Mouse (Mus musculus): ENCODE results near the gene Epb41l3.
A peak's percentile ranks its signal among the peaks of the same experiment; 100 is the strongest.

The Epb41l3 gene

GRCm38 (mm10) chr17:69109216-69109615 lies 33.7 kb downstream of the Epb41l3 start:
- DNase-seq, result peak; percentile 79

DNA sequence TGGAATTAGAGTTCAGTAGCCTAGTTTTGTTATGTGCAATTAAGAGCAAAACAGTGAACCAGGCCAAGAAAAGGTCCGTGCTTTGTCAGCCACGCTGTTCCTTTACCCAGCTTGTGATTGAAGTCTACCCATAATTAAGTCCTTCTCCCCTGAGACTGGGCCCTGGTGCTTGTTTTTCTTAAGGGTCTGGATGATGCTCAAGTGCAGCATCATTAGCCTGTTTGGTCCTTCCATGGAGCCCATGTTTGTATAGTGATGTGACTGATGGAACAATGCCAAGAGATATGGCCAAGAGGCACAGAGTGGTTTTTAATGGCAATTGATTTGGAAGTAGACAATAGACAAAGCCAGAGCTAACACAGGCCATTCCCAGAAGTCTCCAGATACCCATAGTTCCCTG lies 36.7 kb downstream of the Epb41l3 start:
- peak; percentile 64 for DNase-seq

DNA sequence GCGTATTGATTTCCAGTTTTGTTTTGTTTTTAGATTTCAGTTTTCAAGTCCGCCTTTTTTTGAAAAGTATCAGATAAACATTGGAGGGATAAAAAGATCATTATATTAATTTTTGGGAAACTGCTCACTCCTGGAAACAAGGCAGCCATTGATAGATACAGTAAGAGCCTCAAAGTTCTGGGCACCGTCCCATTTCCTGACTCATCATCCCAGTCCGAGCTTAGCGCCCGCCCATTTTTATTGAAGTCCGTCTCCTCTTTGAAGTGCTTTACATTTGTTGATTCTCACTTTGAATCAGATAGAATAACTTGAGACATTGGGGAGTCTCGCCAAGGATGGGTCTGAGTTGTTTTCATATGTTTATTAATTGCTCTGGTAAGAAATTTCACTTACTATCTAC lies 43.7 kb downstream of the Epb41l3 start:
- DNase-seq, result peak; percentile 35

- peak; percentile 77 for DNase-seq
Observed at GRCm38 (mm10) chr17:69120533-69121358, 45.3 kb downstream of the Epb41l3 start.

DNA sequence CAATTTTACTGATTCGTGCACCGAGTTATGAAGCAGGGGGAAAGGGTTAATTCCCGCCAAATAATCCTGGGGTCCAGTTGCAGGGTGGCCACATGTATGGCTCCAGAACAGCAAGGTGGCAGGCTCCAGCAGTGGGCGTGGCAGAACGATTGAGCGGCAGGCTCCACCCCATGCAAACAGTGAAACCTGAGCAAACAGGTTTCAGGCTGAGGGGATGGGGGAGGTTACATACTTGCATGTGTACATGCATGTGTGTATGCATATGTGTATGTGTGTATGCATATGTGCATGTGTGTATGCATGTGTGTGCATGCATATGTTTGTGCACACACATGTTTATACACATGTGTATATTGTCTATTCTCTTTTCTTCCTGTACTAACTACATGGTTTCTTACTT lies 46.9 kb downstream of the Epb41l3 start:
- peak; percentile 29 for DNase-seq

DNA sequence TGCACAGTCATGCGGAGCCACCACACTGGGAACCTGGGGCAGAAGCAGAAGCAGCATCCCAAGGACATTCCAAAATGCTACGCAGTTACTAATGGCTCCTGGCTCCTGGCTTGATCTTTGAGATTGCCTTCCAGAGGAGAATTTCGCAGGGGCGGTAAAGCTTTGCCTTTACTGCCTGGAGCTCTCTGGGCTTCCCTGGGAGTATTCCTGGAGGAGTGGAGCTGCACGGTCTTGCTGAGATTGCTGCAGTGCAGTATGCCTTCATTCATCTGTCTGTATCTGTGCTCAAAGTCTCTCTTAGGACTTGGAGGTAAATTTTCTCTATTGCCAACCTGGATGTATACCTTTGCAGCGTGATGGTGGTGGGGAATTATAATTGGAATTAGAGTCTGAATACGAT lies 52.0 kb downstream of the Epb41l3 start:
- peak; percentile 48 for DNase-seq

DNA sequence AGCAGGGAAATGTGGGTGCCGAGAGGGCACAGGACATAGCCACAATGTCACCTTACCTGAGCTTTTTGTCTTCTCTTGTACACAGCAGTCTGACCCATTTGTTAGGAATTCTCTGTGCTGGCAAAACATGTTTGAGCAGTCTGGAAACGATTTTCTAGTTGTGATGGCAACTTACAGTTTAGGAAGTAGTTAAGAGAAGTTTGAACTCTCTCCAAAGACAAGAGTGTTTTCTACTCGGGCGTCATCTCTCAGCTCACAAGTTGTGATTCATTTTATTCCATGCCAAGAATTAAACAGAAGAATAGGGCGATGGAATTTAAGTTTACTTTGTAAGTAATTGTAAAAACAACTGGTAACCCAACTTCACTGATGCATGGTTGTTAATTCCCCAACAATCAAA lies 52.5 kb downstream of the Epb41l3 start:
- peak; percentile 16 for DNase-seq

GRCm38 (mm10) chr17:69129434-69129833 lies 54.0 kb downstream of the Epb41l3 start:
- DNase-seq, result peak; percentile 2

- peak; percentile 40 for DNase-seq
Observed at GRCm38 (mm10) chr17:69143017-69143416, 67.5 kb downstream of the Epb41l3 start.

DNA sequence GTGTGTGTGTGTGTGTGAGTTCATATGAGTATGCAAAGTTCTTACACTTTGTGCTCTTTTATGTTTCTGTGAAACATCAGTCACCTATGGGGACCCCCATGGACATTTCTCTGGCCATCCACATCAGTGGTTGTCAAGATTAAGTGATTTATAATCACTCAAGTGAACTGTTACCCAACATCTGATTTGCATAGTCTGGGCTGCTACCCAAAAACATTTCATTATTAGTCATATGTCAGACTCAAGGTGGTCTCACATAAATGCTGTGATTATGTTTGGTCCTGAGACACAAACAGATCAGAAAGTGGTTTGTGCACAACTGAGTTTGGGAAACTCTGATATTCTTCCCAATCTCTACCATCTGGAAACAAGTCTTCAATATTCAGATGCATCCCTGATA lies 75.3 kb downstream of the Epb41l3 start:
- DNase-seq, result peak; percentile 4

DNA sequence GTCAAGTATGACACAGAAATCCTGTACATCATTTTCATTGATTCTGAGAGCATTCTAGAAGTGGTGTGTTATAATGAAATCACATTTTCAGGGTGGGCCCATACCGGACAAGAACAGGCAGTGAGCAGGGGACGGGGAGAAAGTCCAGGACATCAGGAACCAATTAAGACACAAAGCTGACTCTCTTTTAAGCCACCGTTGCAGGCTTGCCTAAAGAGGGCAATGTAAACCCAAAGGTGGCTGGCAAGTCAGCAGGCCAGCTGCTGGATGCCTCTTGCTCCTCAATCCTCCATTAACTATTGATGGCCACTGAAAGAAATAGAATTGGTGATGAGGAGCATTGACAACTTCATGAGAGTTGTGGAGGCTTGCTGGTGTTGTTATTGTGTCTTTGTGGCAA lies 75.8 kb downstream of the Epb41l3 start:
- peak; percentile 39 for DNase-seq

- DNase-seq, result peak; percentile 0
Observed at GRCm38 (mm10) chr17:69155034-69155433, 79.6 kb downstream of the Epb41l3 start.

DNA sequence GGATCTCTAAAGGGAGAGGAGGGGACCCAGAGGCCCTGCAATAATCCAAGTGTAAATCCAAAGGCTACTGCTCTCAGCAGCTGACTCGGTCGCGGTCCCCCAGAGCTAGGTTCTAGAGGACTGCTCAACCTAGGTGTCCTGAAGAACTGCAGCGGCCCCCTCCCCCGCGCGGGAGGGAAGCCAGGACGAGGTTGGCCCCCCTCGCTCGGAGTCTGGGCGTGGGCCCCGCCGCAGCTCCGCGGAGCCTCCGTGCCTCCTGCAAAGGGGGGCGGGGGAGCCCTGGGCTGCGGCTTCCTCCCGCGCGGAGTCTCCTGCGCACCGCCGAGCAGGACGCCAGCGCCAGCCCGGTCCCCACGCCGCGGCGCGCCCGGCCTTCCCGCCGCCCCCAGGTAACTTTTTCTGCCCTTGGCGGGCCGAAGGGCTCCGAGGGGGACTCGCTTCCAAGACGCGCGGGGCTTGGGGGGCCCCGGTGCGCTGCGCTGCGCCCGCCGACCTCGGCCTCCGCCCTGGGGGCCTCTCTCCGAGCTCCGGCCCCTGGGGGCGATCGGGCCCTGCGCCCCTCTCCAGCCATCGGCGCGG lies 81.1 kb downstream of the Epb41l3 start:
- peak; percentile 94 for DNase-seq

DNA sequence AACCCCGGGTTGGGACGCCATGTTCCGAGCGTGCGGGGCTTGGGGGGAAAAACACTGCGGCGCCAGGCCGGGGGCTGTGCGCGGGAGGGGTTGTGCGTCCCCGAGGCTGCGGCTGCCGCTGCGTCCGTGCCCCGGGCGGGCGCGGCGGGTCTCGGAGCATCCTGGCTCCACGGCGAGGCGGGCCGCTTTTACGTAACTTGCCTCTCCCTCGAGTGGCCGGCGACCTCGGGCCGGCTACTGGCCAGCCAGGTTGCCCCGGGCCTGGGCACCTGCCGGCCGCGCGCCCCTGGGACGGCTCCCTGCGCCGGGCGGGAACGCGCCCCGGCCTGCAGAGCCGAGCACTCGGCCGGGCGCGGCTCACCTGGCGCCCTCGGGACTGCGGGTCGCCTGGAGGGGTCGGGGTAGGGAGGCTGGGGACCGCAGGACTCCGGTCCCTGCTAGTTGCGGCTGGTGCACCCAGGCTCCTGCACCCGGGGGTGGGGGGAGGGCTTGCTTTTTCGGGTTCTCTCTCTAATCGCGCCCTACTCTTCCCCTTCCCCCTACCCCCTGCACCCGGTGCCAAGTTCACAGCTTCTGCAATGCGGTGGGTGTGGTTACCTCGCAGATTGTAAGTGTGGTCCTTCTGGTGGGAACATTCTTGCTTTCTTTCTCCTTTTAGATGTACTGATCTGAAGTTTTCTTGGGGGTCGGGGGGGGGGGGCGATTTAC lies 81.8 kb downstream of the Epb41l3 start:
- peak; percentile 90 for DNase-seq

GRCm38 (mm10) chr17:69157809-69158185 lies 82.3 kb downstream of the Epb41l3 start:
- peak; percentile 79 for DNase-seq

DNA sequence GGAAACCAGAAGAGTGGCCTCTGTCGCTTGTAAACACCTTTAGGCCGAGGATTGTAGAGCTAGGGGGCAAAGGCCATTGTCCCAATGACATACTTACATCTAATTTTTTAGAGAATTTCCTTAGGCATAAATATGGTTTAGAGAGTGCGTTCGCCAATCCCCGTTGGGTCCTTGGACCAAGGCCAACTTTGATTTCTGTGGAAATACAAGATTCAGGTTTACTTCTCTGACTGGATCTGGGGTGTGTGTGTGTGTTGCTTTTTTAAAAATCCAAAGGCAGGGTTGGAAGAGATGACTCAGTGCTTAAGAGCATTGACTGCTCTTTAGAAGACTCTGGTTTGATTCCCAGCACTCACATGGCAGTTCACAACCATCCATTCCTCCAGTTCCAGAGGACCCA lies 83.2 kb downstream of the Epb41l3 start:
- DNase-seq, result no peak

- DNase-seq, result peak; percentile 42
Observed at GRCm38 (mm10) chr17:69162731-69163130, 87.2 kb downstream of the Epb41l3 start.

- DNase-seq, result no peak
Observed at GRCm38 (mm10) chr17:69176949-69177501, 101.5 kb downstream of the Epb41l3 start.

DNA sequence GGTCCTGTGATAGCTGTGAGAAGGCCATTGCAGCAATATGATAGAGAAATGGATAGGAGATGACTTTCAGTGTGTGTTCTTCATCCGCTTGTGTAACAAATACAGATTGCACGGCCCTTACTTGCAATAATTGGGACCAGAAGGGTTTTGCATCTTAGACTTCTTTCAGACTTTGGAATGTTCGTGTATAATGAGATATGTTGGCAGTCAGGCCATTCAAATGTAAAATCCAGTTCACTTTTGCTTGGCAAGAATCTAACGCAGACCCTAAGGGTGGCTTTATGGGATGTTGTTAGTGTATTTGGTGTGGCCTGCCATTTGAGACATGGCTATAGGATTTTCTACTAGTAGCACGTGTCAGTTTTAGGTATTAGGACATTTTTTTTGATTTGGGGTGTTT lies 102.5 kb downstream of the Epb41l3 start:
- no peak for DNase-seq

DNA sequence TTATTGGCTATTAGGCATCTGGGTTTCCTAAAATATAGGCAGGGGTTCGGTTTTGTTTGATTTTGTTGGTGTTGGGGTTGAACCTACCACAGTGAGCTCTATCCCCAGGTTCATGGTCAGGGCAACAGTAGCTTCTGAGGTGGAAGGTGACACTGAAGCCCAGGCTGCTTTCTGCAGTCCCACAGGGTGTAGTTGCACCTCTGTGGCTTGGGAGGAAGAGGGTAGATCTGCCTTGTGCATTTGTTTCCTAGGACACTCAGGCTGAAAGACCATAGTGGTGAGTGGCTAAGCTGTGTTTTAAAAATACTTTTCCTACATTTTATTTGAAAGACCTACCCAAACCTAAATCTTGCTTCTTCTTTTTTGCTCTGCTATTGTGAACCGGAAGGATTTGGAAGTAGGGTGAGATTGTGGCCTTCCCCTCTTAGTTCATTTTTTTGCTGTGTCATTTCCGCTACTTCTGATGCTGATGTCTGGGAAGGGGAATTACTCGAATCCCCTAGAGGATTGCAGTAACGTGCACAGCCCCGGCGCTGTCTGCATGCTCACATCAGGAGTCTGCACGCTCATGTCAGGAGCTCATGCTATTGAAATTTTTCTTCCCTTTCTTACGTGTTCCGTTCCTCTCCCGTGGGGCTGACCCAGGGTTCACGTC lies 105.5 kb downstream of the Epb41l3 start:
- peak; percentile 96 for DNase-seq

- DNase-seq, result no peak
Observed at GRCm38 (mm10) chr17:69181560-69182316, 106.3 kb downstream of the Epb41l3 start.

DNA sequence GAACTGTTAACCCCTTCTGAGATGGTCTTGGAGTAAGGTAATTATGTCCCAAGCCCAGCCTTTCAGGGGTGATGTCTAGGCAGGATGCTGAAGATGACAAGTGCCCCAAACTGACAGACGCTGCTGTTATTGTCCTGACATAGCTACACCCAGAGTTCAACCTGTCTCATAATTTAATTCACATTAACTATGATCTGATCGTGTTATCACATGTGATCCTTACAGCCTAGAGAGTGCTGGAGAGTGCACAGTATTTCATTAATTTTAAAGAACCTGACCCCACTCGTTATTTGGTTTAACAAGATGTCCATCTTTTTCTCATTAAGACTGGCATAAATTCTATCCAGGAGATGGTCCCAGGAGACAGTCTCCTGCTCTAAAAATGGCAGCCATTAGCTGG lies 112.3 kb downstream of the Epb41l3 start:
- DNase-seq, result no peak
